Mouse (Mus musculus) inflammation-experienced regulatory T-cells (primary cell): Measurements from ENCODE around the gene Gm4131. TPM values are rescaled to one million over a fixed set of nuclear protein-coding genes. Genes with fewer than 3 reads are reported as not detected.

Experiments
- polyA plus RNA-seq, 2 experiments: library from polyadenylated mRNA; unstranded; fragments of 100-300 nt; shearing (Covaris generic); gene quantifications; one replicate each; pipeline ENCODE4 v1.2.1; 2017

Gm4131 gene
- under 1 TPM in 1 of 2 experiments, not detected in 1; 0.97 TPM for polyA plus RNA-seq

DNA sequence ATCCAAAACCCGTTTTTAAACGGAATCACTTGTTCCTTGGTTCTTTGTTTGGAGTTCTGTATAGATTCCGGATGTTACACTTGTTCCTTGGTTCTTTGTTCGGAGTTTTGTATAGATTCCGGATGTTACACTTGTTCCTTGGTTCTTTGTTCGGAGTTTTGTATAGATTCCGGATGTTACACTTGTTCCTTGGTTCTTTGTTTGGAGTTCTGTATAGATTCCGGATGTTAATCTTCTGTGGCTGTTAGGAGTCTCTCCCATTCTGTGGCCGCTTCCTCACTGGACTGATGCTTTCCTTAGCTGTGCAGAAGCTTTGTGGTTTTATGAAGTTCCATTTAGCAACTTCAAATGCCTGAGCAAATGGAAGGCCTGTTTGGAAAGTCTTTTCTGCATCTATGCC lies at the start of gene Gm4131:
TSS of gene Gm4131 (minus strand) at position 101 of the 400 bp plus-strand sequence.

DNA sequence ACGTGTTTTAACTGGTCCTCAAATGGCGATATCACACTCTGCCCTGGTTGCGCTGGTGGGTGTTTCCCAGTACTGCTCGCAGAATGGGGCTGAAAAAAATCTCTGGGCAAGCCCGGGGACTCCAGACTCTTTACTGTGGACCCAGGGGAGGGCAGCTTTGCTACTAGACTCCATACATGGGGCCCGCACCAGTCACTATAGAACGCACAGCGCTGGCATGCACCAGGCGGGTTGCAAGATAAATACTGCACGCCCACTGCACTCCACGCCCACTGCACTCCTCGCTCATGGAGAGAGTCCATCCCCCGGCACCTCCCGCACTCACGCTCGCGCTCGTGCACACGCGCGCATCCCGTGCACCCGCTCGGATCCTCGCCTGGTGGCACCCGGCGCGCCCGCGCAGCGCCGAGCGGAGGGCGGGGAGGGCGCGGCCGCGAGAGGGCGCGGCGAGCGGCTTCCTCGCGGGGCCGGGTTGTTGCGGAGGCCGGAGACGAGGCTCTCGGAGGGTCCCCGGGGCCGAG lies 11.4 kb downstream of the Gm4131 start, which contains the start of gene Fam124a:
TSS of gene Fam124a (plus strand) at position 429 of the 521 bp plus-strand sequence.

DNA sequence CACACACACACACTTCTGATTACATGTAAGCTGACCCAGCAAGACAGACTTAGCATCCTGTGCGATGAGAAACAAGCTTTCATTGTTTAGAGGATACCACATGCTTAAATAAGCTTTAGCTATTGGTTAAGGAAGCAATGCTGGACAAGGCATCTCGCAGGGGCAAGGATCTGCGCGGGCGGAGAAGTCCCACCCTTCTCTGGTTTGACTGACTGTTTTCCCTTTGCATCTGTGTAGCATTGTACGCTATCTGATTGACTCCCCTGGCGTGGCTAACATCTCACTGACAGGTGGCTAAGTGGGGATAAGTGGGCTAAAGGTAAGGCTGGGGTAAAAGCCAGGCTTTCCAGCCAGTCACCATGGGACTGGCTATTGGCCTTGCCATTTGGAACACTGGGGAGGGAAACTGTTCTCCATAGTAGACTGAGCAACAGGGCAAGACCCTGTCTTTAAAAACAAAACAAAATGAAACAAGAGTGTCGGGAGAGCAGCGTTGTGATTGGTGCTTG lies 110.4 kb downstream of the Gm4131 start, which contains the start of gene Gucy1b2:
TSS of gene Gucy1b2 (minus strand) at position 51 of the 509 bp plus-strand sequence.

Other genes with a start within 250 kb of the Gm4131 start
- gene Gucy1b2, start 110.6 kb downstream of the Gm4131 start, polyA plus RNA-seq, result under 1 TPM in 1 of 2 experiments, not detected in 1; 0.10 TPM
- gene Fam124a, start 11.2 kb downstream of the Gm4131 start, polyA plus RNA-seq, result 1 to 10 TPM in 1 of 2 experiments, under 1 TPM in 1; 0.47 to 3.3 TPM
- under 1 TPM; 0.12 to 0.44 TPM for gene Serpine3, start 96.7 kb upstream of the Gm4131 start, polyA plus RNA-seq
- gene Ints6, start 194.2 kb upstream of the Gm4131 start, polyA plus RNA-seq, result 10 to 100 TPM; 68.5 to 82.8 TPM